Mouse (Mus musculus) adrenal gland, adult 8-10 months (tissue): ENCODE measurements around the gene Prim1. TPM values are rescaled to one million over a fixed set of nuclear protein-coding genes. Genes with fewer than 3 reads are reported as not detected.

ENCODE experiments used
- DNase-seq: peaks from one replicate; pipeline ENCODE4 v3.0.0; 2022
- total RNA-seq, 4 experiments: library from RNA; stranded (reverse); gene quantifications; 2 replicates each; pipeline ENCODE4 v1.2.4; 2022

Gene Prim1
- 1 to 10 TPM; 2.1 to 3.5 (median 3.0) TPM for total RNA-seq

GRCm38 (mm10) chr10:128015068-128015934 lies at the start of gene Prim1:
Prim1 (plus strand) TSS chr10:128015168.
- peak; percentile 57 for DNase-seq

- no peak for DNase-seq
Measured at GRCm38 (mm10) chr10:127966506-127966905, 48.5 kb upstream of the Prim1 start.

- DNase-seq: no peak
Measured at GRCm38 (mm10) chr10:127969820-127970219, 45.1 kb upstream of the Prim1 start.

GRCm38 (mm10) chr10:127970359-127970831 lies 44.6 kb upstream of the Prim1 start:
- DNase-seq: no peak

GRCm38 (mm10) chr10:127971135-127971534 lies 43.8 kb upstream of the Prim1 start:
- DNase-seq: no peak

- no peak for DNase-seq
Measured at GRCm38 (mm10) chr10:127974062-127974461, 40.9 kb upstream of the Prim1 start.

DNA sequence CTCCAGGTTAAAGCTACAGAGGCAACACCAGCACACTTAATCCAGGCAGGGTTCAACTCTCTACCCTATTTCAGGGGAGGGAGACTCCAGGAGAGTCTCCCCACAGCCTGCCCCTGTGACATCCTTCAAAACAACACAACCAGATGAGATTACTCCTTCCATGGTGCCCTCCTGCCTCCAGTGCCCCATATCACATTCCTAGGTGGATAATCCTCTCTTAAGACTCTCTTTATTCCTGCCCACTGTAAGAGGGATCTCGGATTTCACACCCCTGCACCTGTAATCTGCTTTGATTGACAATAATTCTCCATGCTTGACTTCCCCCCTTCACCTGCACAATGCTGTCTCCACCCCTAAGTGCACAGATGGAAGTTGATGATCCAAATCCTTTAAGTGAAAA lies 39.5 kb upstream of the Prim1 start:
- no peak for DNase-seq

- peak; percentile 21 for DNase-seq
Measured at GRCm38 (mm10) chr10:127984650-127985049, 30.3 kb upstream of the Prim1 start.

DNA sequence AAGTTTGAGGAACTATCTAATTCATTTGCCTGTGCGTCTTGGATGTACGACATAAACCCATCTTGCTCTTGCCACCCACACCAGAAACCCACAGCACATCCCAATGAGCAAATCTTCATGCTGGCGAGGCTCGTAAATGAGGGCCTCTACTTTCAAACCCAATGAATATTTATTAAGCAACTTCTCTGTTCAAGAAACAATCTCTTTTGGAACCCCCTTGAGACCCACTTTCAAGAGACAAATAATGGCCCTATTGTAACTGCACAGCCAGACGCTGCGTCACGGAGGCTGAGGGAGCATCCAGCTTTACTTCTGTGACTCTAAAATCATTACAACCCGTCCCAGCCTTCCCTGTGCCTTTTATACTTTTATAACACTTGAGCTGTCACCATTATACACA lies 29.4 kb upstream of the Prim1 start:
- DNase-seq: no peak

- DNase-seq: no peak
Measured at GRCm38 (mm10) chr10:127996690-127997089, 18.3 kb upstream of the Prim1 start.

- no peak for DNase-seq
Measured at GRCm38 (mm10) chr10:127998260-127998659, 16.7 kb upstream of the Prim1 start.

DNA sequence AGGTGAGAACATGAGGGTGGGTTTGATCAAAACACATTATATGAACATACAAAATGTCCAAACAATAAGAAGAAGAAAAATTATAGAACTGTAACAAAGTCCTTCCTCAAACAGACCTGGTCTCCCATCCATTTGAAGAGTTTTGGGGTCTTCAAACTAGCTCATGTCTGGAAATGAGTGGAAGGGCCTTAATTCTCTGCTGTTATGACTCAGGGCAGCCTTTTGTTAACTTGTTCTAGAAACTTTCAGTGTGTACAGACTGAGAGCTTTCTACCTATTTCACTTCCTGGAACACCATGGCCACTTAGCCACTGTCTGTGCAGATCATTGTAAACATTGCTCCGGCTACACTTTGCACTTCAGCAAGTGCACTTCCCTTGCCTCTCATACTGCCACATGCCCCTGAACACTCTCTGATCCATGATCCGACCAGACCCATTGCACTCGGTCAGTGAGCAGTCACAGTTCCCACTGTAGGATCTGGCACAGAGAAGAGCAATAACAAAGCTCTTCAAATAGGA lies 11.6 kb upstream of the Prim1 start:
- no peak for DNase-seq

DNA sequence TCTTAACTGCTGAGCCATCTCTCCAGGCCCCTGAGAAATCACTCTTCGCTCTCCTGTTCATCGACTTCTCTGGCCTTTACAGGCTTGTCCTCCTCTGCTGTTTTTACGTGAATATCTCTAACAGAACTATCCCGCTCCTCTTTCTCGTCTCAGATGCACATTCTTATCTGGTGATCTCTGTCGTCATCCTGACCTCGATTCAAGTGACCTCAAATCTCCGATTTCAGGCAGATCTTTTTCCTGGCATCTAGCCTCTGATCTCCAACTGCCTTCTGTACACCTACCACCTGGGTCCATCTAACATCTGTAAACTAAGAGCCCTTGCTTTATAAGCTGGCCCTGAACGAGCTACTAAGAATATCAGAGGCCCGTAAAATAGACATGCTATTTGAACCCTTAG lies 10.1 kb upstream of the Prim1 start:
- DNase-seq: no peak

- no peak for DNase-seq
Measured at GRCm38 (mm10) chr10:128005479-128005878, 9.5 kb upstream of the Prim1 start.

DNA sequence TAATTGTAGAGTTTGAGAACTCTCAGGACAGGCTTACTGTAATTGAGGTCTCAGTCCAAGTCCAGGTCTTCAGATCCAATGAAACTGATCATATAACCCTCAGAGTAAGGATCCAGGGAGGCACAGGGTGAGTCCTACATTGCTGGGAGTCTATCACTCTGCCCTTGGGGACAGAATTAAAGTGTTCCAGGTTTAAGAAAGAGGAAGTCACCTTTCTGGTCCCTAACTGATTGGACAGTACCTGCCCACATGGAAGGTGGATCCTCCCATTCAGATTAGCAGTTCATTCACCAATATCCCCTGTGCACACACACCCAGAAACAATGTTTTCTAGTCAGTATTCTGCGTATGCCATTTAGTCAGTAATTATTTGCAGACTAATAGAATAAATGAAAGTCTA lies 7.5 kb upstream of the Prim1 start, which contains the start of gene Hsd17b6:
Gene Hsd17b6 (minus strand): TSS at position 166 of the 400 bp plus-strand sequence.
- no peak for DNase-seq

DNA sequence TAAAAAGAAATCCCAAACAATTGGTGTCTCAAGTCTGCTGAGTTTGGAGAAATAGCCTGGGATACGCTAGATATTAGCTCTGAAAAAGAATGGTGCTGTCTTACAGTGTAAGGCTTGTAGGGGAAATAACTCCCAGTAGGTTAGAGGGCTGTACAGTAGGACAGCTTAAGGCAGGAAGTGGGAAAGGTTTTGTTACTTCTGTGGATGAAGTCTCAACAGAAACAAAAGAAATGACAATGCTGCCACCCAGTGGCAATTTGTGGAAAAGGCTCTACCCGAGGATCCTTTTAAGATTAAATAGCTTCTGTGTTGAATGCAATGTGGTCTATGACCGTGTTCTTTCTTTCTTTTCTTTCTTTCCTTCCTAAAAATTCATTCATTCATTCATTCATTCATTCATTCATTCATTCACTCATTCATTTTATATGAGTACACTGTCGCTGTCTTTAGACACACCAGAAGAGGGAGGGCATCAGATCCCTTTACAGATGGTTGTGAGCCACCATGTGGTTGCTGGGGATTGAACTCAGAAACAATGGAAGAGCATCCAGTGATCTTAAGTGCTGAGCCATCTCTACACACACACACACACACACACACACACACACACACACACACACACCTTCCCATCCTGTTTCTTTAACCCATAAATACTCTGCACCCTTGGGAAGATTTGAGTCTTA lies 6.6 kb upstream of the Prim1 start:
- peak; percentile 36 for DNase-seq

- DNase-seq: no peak
Measured at GRCm38 (mm10) chr10:128009735-128010134, 5.2 kb upstream of the Prim1 start.

DNA sequence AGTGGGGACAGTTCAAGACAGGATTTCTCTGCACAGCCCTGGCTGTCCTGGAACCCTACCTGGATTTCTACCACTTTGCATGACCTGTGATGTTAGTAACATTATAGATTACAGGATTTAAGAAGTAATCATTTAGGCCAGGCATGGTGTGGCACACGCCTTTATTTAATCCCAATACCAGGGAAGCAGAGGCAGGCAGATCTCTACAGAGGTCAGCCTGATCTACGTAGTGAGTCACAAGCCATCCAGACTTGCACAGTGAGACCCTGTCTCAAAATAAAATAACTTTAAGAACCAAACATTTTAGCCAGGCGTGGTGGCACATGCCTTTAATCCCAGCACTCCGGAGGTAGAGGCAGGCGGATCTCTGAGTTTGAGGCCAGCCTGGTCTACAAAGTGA lies 7.2 kb downstream of the Prim1 start:
- DNase-seq: no peak

- DNase-seq: no peak
Measured at GRCm38 (mm10) chr10:128023496-128023895, 8.5 kb downstream of the Prim1 start.

DNA sequence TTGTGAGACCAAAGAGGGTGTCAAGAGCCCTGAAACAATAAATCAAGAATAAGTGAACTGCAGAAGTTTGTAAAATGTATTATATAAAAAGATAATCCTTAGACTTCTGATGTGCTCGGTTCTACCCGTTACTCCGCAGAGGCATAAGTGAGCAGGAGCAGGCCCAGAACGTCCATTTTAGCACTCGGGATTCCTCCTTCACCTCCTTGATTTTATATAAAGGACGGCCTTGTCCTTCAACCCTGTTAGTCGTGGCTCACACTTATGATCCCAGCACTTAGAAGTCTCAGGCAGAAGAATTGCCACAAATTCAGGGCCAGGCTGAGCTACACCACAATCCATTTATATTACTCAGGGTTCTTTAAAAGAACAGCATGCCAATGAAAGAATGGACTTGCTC lies 15.0 kb downstream of the Prim1 start:
- no peak for DNase-seq

GRCm38 (mm10) chr10:128030860-128031259 lies 15.9 kb downstream of the Prim1 start:
- DNase-seq: no peak

DNA sequence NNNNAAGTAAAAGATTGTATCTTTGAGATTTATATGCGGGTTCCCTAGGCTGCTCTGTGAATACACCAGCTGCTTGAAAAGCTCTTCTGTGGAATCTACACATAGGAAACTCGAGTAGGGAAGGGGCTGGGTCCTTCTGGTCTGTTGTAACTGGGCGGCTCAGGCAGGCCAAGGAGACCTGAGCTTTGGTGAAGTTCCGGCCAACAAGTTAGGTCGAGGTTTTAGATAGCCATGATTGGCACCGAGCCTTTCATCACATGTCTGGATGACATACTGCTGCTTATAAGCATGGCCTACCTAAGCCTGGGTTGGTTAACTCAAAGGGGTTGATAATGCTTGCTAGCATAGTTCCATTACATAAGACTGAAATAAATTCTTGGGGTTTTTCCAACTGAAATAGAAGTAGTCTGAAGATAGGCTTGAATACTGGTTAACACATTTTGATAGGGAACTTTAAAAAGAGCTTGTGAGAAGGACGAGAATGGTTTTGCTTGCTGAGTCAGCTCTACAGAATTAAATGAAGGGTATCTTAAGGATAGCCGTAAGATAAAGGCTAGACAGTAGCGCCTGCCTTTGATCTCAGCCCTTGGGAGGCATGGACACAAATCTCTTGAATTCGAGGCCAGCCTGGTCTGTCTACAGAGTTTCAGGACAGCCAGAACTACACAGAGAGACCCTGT lies 21.9 kb downstream of the Prim1 start:
- DNase-seq: peak; percentile 68

DNA sequence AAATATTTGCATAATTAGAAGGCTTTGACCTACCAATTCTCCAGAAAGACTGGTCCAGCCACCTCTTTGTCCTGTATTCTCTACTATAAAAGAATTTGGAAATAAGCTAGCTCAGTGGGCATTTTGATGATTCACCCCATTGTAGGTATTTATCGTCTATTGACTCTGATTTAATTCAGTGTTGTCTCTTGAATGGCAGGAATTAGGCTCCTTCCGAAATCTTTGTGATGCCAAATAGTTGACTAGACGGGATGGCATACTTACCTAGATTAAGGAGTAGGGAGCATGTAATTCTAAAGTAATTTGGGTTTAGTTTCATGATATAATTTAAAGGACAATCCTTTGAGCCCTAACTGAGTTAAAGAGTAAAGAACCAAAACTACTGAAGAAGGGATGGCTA lies 23.0 kb downstream of the Prim1 start:
- DNase-seq: no peak
